Mouse (Mus musculus) heart, embryonic 11.5 days (tissue): Measurements from ENCODE around the gene Thsd4. TPM values are rescaled to one million over a fixed set of nuclear protein-coding genes. Genes with fewer than 3 reads are reported as not detected.

ENCODE experiments used
- ATAC-seq: fragments of 200-750 bp; cut with Nextera tagmentation; replicated peaks from 2 replicates; pipeline ENCODE4 v1.8.0; 2017; ENCODE audit warnings: moderate library complexity; ENCODE audit not compliant: insufficient number of reproducible peaks, low FRiP score, low TSS enrichment
- H3K27ac ChIP-seq: fragments of 300-500 bp; sonication (generic); 2 replicates; pipeline ENCODE4 v1.5.1; 2014; ENCODE audit warnings: mild to moderate bottlenecking, low read depth, low read length
- H3K27me3 ChIP-seq: fragments of 300-500 bp; sonication (generic); 2 replicates; pipeline ENCODE4 v1.6.1; 2014; ENCODE audit warnings: mild to moderate bottlenecking, low read length, mixed read lengths; ENCODE audit not compliant: control insufficient read depth, insufficient read depth
- H3K36me3 ChIP-seq: fragments of 300-500 bp; sonication (generic); 2 replicates; pipeline ENCODE4 v1.6.1; 2014; ENCODE audit warnings: mild to moderate bottlenecking, low read length, moderate library complexity, mixed read lengths; ENCODE audit not compliant: control insufficient read depth, insufficient read depth
- H3K4me1 ChIP-seq: fragments of 300-500 bp; sonication (generic); 2 replicates; pipeline ENCODE4 v1.6.1; 2014; ENCODE audit warnings: low read length; ENCODE audit not compliant: control insufficient read depth, insufficient read depth
- H3K4me2 ChIP-seq: fragments of 300-500 bp; sonication (generic); 2 replicates; pipeline ENCODE4 v1.6.1; 2014; ENCODE audit warnings: mild to moderate bottlenecking, moderate library complexity
- H3K4me3 ChIP-seq: fragments of 300-500 bp; sonication (generic); 2 replicates; pipeline ENCODE4 v1.5.1; 2014; ENCODE audit warnings: low read depth, low read length
- H3K9ac ChIP-seq: fragments of 300-500 bp; sonication (generic); 2 replicates; pipeline ENCODE4 v1.6.1; 2014; ENCODE audit warnings: mild to moderate bottlenecking, low read depth, low read length, moderate library complexity
- H3K9me3 ChIP-seq: fragments of 300-500 bp; sonication (generic); replicated peaks from 2 replicates; pipeline ENCODE4 v1.6.1; 2016; ENCODE audit warnings: low read length; ENCODE audit not compliant: control insufficient read depth
- WGBS: fragments of 180-500 bp; shearing (Covaris S2); extraction: QIAGEN DNeasy Blood & Tissue Kit; methylation state at CpG from one replicate; pipeline ENCODE4 v1.1.7; 2014; ENCODE audit not compliant: insufficient replicate concordance; 5-methylcytosine and 5-hydroxymethylcytosine counted together
- polyA plus RNA-seq: library from polyadenylated mRNA; unstranded; fragments of >200 nt; fragmentation: Nextera tagmentation; extraction: Ambion mirVana; gene quantifications from 2 replicates; pipeline ENCODE4 v1.2.1, GENCODE M21; 2014

Thsd4 gene
- polyA plus RNA-seq, 1 experiment from 2014 or later: 14.6 TPM

DNA sequence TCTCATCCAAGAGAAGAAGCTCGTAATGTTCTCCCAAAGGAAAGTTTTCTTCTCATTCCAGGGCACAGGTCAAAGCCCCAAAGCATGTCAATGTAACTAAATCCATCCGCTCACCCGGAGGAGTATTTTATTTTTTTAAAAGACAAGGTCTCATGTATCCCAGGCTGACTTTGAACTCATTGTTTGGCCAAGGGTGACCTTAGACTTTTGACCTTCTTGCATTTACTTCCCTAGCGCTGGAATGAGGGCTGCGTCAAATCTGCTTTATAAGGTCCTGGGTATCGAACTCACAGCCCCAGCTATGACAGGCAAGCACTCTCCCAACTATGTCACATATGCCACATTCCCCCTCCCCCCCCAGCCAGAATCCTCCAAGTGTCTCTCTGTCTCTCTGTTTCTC is 137.1 kb downstream of the Thsd4 start:
- 69% methylated on average over 6 of the region's 6 CpGs for WGBS
- H3K4me3 ChIP-seq: no peak overlapping the region

DNA sequence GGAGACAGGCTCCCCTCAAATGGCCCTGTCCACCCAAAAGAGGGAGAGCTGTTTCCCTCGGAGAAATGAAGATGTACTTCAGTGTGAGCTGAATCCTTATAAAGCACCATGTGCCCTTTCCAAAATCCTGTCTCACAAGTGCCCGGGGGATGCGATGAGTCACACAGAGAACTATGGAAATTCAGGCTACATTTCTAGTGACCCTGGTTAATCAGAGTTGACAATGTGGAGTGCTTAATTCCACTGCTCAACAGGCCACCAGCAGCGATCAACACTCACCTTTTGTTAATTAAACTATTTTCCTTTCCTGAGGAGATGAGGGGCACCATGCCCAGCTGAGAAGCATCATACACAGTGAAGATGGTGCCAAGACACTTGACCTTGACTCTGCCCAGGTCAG is 138.9 kb downstream of the Thsd4 start:
- 74% methylated on average over 4 of the region's 4 CpGs for WGBS
- Histone ChIP-seq H3K9ac (no peak overlapping the region), H3K4me2 (no peak overlapping the region), H3K36me3 (no peaks in the 10 kb centered on the region), H3K27me3 (no peaks in the 10 kb centered on the region), H3K4me1 (no peaks in the 10 kb centered on the region), H3K4me3 (no peak overlapping the region), H3K9me3 (no peaks in the 10 kb centered on the region), H3K27ac (no peak overlapping the region)
- ATAC-seq: no peak

More for the DNA sequence above, 137.1 kb downstream of the Thsd4 start:
- Histone ChIP-seq H3K36me3 (no peaks in the 10 kb centered on the region), H3K4me1 (no peaks in the 10 kb centered on the region), H3K9me3 (no peaks in the 10 kb centered on the region), H3K4me2 (no peak overlapping the region), H3K27ac (no peak overlapping the region), H3K27me3 (no peaks in the 10 kb centered on the region), H3K9ac (no peak overlapping the region)
- no peak for ATAC-seq

DNA sequence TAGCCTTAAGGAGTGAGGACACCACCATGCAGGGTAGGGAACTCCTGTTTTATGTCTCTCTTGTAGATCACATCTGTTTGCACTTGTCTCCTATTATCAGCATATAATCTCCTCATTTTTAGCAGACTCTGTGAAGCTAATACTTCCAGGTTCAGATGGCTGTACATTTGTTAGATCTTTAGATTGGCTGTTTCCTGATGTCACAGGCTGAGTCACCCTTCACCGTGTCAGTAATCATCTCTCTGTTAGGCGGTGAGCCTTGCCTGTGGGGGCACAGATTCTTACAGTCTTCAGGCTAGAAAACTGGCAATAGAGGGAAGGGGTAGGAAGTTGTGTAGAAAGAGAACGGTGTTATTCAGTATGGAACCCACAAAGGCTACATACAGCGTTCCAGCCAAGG is 139.3 kb downstream of the Thsd4 start:
- Histone ChIP-seq H3K9ac (no peak overlapping the region), H3K36me3 (no peaks in the 10 kb centered on the region), H3K9me3 (no peaks in the 10 kb centered on the region), H3K4me2 (no peak overlapping the region), H3K27me3 (no peaks in the 10 kb centered on the region), H3K4me3 (no peak overlapping the region), H3K4me1 (no peaks in the 10 kb centered on the region), H3K27ac (no peak overlapping the region)
- 66% methylated on average over 4 of the region's 4 CpGs for WGBS
- ATAC-seq: no peak

DNA sequence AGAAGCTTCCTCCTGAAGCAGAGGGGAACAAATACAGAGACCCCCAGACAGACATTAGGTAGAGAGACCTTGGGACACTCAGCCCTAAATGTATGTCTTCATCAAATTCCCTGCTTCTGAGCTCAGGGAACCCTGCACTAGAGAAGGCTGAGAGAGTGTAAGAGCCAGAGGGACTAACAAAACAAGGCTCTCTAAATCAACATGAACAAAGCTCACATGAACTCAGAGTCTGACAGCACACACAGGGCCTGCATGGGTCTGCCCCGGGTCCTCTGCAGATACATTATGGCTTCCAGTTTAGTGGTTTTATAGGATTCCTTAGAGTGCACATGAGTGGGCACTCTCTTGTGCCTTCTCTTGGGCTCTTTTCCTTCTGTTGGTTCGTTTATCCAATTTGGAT is 140.8 kb downstream of the Thsd4 start:
- Histone ChIP-seq H3K4me1 (no peaks in the 10 kb centered on the region), H3K36me3 (no peaks in the 10 kb centered on the region), H3K9ac (no peak overlapping the region), H3K4me3 (no peak overlapping the region), H3K27ac (no peak overlapping the region), H3K27me3 (no peaks in the 10 kb centered on the region), H3K9me3 (no peaks in the 10 kb centered on the region), H3K4me2 (no peak overlapping the region)
- ATAC-seq: no peak
- WGBS: 77% methylated on average over 2 of the region's 2 CpGs

DNA sequence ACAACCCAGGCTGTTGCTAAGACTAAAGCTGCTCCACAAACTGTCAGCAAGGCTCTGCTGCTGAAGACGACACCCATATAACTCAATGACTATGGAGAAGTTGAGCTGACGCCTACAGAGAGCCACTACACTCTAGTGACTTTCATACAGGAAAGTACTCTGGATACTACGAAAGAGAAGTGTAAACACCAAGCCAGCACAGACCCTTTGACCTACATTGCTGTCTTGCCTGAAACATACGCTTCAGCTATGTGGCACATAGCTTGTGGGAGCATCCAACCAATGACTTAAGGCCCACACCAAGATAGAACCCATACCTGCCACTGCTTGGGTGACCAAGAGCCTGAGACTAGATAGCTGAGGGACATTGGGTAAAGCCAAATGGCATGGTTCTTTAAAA is 141.3 kb downstream of the Thsd4 start:
- Histone ChIP-seq H3K36me3 (no peaks in the 10 kb centered on the region), H3K27me3 (no peaks in the 10 kb centered on the region), H3K4me3 (no peak overlapping the region), H3K9me3 (no peaks in the 10 kb centered on the region), H3K27ac (no peak overlapping the region), H3K4me1 (no peaks in the 10 kb centered on the region), H3K4me2 (no peak overlapping the region), H3K9ac (no peak overlapping the region)
- WGBS: 78% methylated on average over 4 of the region's 4 CpGs
- no peak for ATAC-seq

DNA sequence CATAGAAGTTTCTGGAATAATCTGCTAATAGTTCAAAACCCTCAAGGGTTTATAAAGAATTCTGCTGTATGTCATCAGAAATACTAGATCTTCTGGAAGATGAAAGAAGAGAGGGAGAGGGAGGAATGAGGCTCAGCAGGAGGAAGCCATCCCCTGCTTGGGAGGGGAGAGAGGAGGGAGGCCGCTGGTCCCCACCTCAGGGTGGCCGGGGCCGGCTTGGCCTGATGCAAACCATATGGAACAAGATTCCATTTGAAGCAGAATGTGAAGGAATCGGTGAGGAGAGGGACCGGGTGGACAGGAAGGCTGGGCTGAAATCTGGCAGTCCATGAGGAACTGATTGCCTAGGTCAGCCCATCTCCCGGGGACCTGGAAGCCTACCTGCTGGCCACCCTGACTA is 143.6 kb downstream of the Thsd4 start:
- Histone ChIP-seq H3K36me3 (no peaks in the 10 kb centered on the region), H3K4me3 (no peak overlapping the region), H3K4me2 (no peak overlapping the region), H3K9ac (no peak overlapping the region), H3K4me1 (no peaks in the 10 kb centered on the region), H3K27ac (no peak overlapping the region), H3K9me3 (no peaks in the 10 kb centered on the region), H3K27me3 (no peaks in the 10 kb centered on the region)
- no peak for ATAC-seq
- 63% methylated on average over 6 of the region's 6 CpGs for WGBS

DNA sequence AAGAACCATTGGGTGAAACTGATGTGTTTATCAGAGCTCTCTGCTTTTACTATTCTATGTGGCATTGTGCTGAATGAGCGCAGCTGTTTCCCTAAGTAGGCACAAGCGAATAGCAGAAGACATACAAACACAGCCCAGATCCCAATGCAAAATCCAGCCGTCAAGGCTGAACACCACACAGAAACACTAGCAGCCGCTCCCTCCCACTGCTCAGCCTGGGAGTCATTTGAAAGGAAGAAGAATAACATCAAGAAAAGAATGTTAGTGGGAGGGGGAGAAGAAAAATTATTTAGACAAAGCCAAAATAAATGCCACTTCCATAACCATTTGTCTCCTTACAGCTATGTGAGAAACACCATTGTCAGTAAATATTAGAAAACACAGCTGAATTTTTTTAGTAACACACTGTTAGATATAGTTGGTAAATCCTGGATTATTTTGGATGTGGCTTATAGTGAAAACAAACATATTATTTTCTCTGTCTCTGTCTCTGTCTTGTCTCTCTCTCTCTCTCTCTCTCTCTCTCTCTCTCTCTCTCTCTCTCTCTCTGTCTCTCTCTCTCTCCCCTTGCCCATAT is 148.6 kb downstream of the Thsd4 start:
- no peak for ATAC-seq
- 58% methylated on average over 4 of the region's 4 CpGs for WGBS
- Histone ChIP-seq H3K4me1 (peaks cover 10% of the 10 kb centered on the region), H3K27ac (no peak overlapping the region; the same call in 1 of the 2 replicates), H3K9me3 (no peaks in the 10 kb centered on the region), H3K9ac (no peak overlapping the region), H3K36me3 (no peaks in the 10 kb centered on the region), H3K4me2 (no peak overlapping the region), H3K4me3 (no peak overlapping the region), H3K27me3 (no peaks in the 10 kb centered on the region)

DNA sequence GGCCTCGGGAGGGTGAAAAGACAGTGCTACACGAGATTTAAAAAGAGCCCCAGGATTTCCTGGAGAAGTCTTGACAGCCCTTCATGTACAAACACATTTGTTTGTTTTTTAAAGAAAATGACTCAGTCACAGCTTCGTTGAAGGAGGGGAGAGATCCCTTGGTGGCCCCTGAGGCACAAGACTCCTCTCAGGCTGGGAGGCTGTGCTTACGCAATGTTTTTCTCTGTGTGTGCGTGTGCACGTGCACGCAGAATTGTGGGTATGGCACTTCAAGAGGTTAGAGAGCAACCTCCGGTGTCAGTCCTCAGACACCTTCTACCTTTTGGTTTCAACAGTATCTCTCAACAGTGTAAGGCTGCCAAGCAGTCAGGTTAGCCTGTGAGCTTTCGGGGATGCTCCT is 153.3 kb downstream of the Thsd4 start:
- 61% methylated on average over 9 of the region's 9 CpGs for WGBS
- H3K9me3 ChIP-seq: no peaks in the 10 kb centered on the region
- no peak overlapping the region for H3K9ac ChIP-seq
- H3K36me3 ChIP-seq: no peaks in the 10 kb centered on the region
- no peak overlapping the region for H3K27ac ChIP-seq
- ATAC-seq: no peak
- no peak overlapping the region for H3K4me2 ChIP-seq
- H3K4me1 ChIP-seq: peaks cover 24% of the 10 kb centered on the region
- H3K4me3 ChIP-seq: no peak overlapping the region
- no peaks in the 10 kb centered on the region for H3K27me3 ChIP-seq

DNA sequence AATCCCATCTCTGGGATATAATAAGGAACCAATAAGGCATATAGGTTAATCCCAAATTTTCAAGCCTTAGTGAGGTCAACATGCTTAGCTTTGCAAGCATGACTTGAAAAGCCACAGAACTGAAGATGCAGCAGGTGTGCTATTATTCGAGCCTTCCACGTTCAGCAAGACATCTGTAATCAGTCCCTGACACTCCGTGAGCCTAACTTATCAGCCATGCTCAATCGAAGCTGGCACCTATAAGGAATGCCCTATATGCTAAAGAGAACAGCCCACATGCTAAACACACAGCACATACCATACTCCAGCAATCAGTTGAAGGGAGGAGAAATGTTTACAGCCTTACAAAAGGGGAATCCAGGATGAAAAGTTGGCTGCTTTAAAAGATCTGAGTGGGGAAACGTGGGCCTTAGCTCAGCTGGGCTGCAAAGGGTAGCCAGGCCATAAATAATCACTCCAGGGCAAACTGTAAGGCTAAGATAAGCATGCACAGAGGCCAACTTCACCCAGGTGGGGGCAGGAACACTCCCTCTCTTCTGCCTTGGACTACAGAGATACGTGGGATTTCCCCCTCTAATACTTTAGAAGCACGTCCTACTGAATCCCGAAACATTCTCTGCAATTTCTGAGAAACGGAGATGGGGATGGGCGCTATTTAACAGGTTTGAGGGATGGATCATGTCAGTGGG is 154.1 kb downstream of the Thsd4 start:
- H3K4me1 ChIP-seq: peaks cover 19% of the 10 kb centered on the region
- no peak overlapping the region for H3K4me3 ChIP-seq
- H3K9ac ChIP-seq: no peak overlapping the region
- no peaks in the 10 kb centered on the region for H3K27me3 ChIP-seq
- no peak for ATAC-seq
- 46% methylated on average over 10 of the region's 10 CpGs for WGBS
- H3K27ac ChIP-seq: no peak overlapping the region
- no peak overlapping the region for H3K4me2 ChIP-seq
- H3K36me3 ChIP-seq: no peaks in the 10 kb centered on the region
- no peaks in the 10 kb centered on the region for H3K9me3 ChIP-seq
